Mouse (Mus musculus) cerebral cortex, adult 2 months (tissue): Measurements from ENCODE around the gene Slc44a4.

Source experiments
- WGBS: fragments of 180-500 bp; shearing (Covaris S2); methylation state at CpG from one replicate; pipeline ENCODE4 v1.1.7; 2018; 5-methylcytosine and 5-hydroxymethylcytosine counted together

The Slc44a4 gene

GRCm38 (mm10) chr17:34913930-34914665, at the start of gene Slc44a4:
Gene Slc44a4, plus strand, starts transcription at chr17:34914466.
- WGBS = 50% methylated on average over 18 of the region's 18 CpGs

- 78% methylated on average over 7 of the region's 7 CpGs for WGBS
Measured at GRCm38 (mm10) chr17:34865981-34866380, 48.3 kb upstream of the Slc44a4 start.

GRCm38 (mm10) chr17:34874321-34874720, 39.9 kb upstream of the Slc44a4 start:
- 90% methylated on average over 6 of the region's 6 CpGs for WGBS

- 64% methylated on average over 11 of the region's 11 CpGs for WGBS
Measured at GRCm38 (mm10) chr17:34879336-34879879, 34.9 kb upstream of the Slc44a4 start, which contains the start of gene Zbtb12. Gene Zbtb12, plus strand, starts transcription at chr17:34879483.

GRCm38 (mm10) chr17:34881683-34882310, 32.5 kb upstream of the Slc44a4 start, which contains the start of gene Gm20547:
Gene Gm20547, minus strand, starts transcription at chr17:34882042.
- WGBS = 27% methylated on average over 15 of the region's 15 CpGs

GRCm38 (mm10) chr17:34883332-34883731, 30.9 kb upstream of the Slc44a4 start:
- 70% methylated on average over 3 of the region's 3 CpGs for WGBS

- WGBS = 93% methylated on average over 6 of the region's 6 CpGs
Measured at GRCm38 (mm10) chr17:34884704-34885103, 29.6 kb upstream of the Slc44a4 start.

- 79% methylated on average over 3 of the region's 3 CpGs for WGBS
Measured at GRCm38 (mm10) chr17:34885615-34886014, 28.7 kb upstream of the Slc44a4 start.

- 91% methylated on average over 5 of the region's 5 CpGs for WGBS
Measured at GRCm38 (mm10) chr17:34887942-34888341, 26.3 kb upstream of the Slc44a4 start.

- 92% methylated on average over 12 of the region's 12 CpGs for WGBS
Measured at GRCm38 (mm10) chr17:34890074-34890743, 24.1 kb upstream of the Slc44a4 start.

GRCm38 (mm10) chr17:34891377-34891776, 22.9 kb upstream of the Slc44a4 start:
- WGBS = 96% methylated on average over 2 of the region's 2 CpGs

- WGBS = 80% methylated on average over 12 of the region's 12 CpGs
Measured at GRCm38 (mm10) chr17:34893072-34893824, 21.0 kb upstream of the Slc44a4 start.

GRCm38 (mm10) chr17:34894074-34894597, 20.1 kb upstream of the Slc44a4 start:
- 2% methylated on average over 45 of the region's 51 CpGs for WGBS

- WGBS = 9% methylated on average over 49 of the region's 51 CpGs
Measured at GRCm38 (mm10) chr17:34894801-34895530, 19.3 kb upstream of the Slc44a4 start.

- WGBS = 95% methylated on average over 15 of the region's 15 CpGs
Measured at GRCm38 (mm10) chr17:34895724-34896123, 18.5 kb upstream of the Slc44a4 start.

GRCm38 (mm10) chr17:34896366-34896765, 17.9 kb upstream of the Slc44a4 start:
- 84% methylated on average over 17 of the region's 17 CpGs for WGBS

- WGBS = 10% methylated on average over 10 of the region's 10 CpGs
Measured at GRCm38 (mm10) chr17:34897373-34898159, 16.7 kb upstream of the Slc44a4 start.

GRCm38 (mm10) chr17:34898160-34898586, 16.1 kb upstream of the Slc44a4 start, which contains the start of the genes C2 and Ehmt2:
Gene C2, minus strand, starts transcription at chr17:34898265.
Gene Ehmt2, plus strand, starts transcription at chr17:34898469.
- under 1% methylated on average over 44 of the region's 44 CpGs for WGBS

- WGBS = 4% methylated on average over 23 of the region's 47 CpGs
Measured at GRCm38 (mm10) chr17:34898706-34899052, 15.6 kb upstream of the Slc44a4 start.
